Mouse (Mus musculus) small intestine, adult 2 months (tissue): ENCODE data around the gene 4930595D18Rik. TPM values are rescaled to one million over a fixed set of nuclear protein-coding genes. Genes with fewer than 3 reads are reported as not detected.

Experiments used
- H3K27ac ChIP-seq: fragments of 200-500 bp; 2 replicates; pipeline ENCODE4 v1.5.1; 2012; ENCODE audit warnings: low read depth, low read length, control low read depth, inconsistent platforms; ENCODE audit not compliant: insufficient read depth
- H3K27me3 ChIP-seq: fragments of 200-500 bp; 2 replicates; pipeline ENCODE4 v1.6.1; 2012; ENCODE audit warnings: mild to moderate bottlenecking, moderate library complexity, low read length, inconsistent platforms; ENCODE audit not compliant: control insufficient read depth, insufficient read depth
- H3K36me3 ChIP-seq: fragments of 200-500 bp; 2 replicates; pipeline ENCODE4 v1.6.1; 2012; ENCODE audit warnings: mild to moderate bottlenecking, low read length, control low read depth, inconsistent platforms; ENCODE audit not compliant: control insufficient read depth, insufficient read depth
- H3K4me1 ChIP-seq: fragments of 200-500 bp; 2 replicates; pipeline ENCODE4 v1.6.1; 2012; ENCODE audit warnings: low read length, inconsistent platforms, mixed read lengths; ENCODE audit not compliant: control insufficient read depth, insufficient read depth, insufficient read length
- H3K4me3 ChIP-seq: fragments of 200-500 bp; 2 replicates; pipeline ENCODE4 v1.5.1; 2012; ENCODE audit warnings: low read depth, mild to moderate bottlenecking, control low read depth, inconsistent platforms, low read length, moderate library complexity
- CTCF ChIP-seq: fragments of 200-500 bp; IDR thresholded peaks from 2 replicates; pipeline ENCODE4 v1.5.1; 2012; ENCODE audit warnings: low read depth, mild to moderate bottlenecking, control low read depth, inconsistent platforms, low read length, moderate library complexity, mixed read lengths; ENCODE audit not compliant: insufficient replicate concordance, insufficient read length; ENCODE audit errors: extremely low read depth
- POLR2A ChIP-seq: fragments of 200-500 bp; IDR thresholded peaks from 2 replicates; pipeline ENCODE4 v1.6.1; 2012; ENCODE audit warnings: low read depth, mild to moderate bottlenecking, control low read depth, inconsistent platforms, low read length, moderate library complexity
- WGBS: fragments of 180-500 bp; shearing (Covaris S2); methylation state at CpG from one replicate; pipeline ENCODE4 v1.1.7; 2018; 5-methylcytosine and 5-hydroxymethylcytosine counted together
- polyA plus RNA-seq: library from polyadenylated mRNA; depleted of rRNA; stranded (reverse); fragments of >200 nt; gene quantifications from 2 replicates; pipeline ENCODE4 v1.2.3, GENCODE M21; 2012

4930595D18Rik gene
- polyA plus RNA-seq, 1 experiment: not detected

GRCm38 (mm10) chr12:111151422-111152156 is 32.7 kb downstream of the 4930595D18Rik start:
- Histone ChIP-seq H3K27ac (no peak overlapping the region), H3K36me3 (no peaks in the 10 kb centered on the region), H3K27me3 (no peaks in the 10 kb centered on the region), H3K4me3 (no peak overlapping the region), H3K4me1 (peaks cover 19% of the 10 kb centered on the region; the same call in 1 of the 2 replicates)
- no peak for TF ChIP-seq POLR2A
- TF ChIP-seq CTCF: no peak
- WGBS: 80% methylated on average over 5 of the region's 5 CpGs

- WGBS: under 1% methylated on average over 6 of the region's 6 CpGs
- TF ChIP-seq POLR2A (no peak), CTCF (no peak)
Observed at GRCm38 (mm10) chr12:111150236-111150596, 34.1 kb downstream of the 4930595D18Rik start.

GRCm38 (mm10) chr12:111149495-111150235 is 34.6 kb downstream of the 4930595D18Rik start:
- no peaks in the 10 kb centered on the region for H3K27me3 ChIP-seq
- WGBS: 49% methylated on average over 17 of the region's 17 CpGs
- no peak for TF ChIP-seq POLR2A
- no peak for TF ChIP-seq CTCF

More at GRCm38 (mm10) chr12:111150236-111150596, 34.1 kb downstream of the 4930595D18Rik start:
- Histone ChIP-seq H3K27me3 (no peaks in the 10 kb centered on the region), H3K36me3 (no peaks in the 10 kb centered on the region), H3K4me3 (no peak overlapping the region), H3K27ac (no peak overlapping the region), H3K4me1 (peaks cover 19% of the 10 kb centered on the region; the same call in 1 of the 2 replicates)

GRCm38 (mm10) chr12:111145269-111145668 is 39.0 kb downstream of the 4930595D18Rik start:
- Histone ChIP-seq H3K36me3 (no peaks in the 10 kb centered on the region), H3K4me3 (no peak overlapping the region), H3K27me3 (no peaks in the 10 kb centered on the region), H3K4me1 (peaks cover 20% of the 10 kb centered on the region; the same call in 1 of the 2 replicates), H3K27ac (no peak overlapping the region)
- WGBS: 75% methylated on average over 9 of the region's 9 CpGs
- TF ChIP-seq POLR2A (no peak), CTCF (no peak)

More at GRCm38 (mm10) chr12:111149495-111150235, 34.6 kb downstream of the 4930595D18Rik start:
- no peak overlapping the region for H3K4me3 ChIP-seq
- peaks cover 19% of the 10 kb centered on the region; the same call in 1 of the 2 replicates for H3K4me1 ChIP-seq
- H3K36me3 ChIP-seq: no peaks in the 10 kb centered on the region
- H3K27ac ChIP-seq: no peak overlapping the region

- Histone ChIP-seq H3K27ac (no peak overlapping the region), H3K36me3 (no peaks in the 10 kb centered on the region), H3K4me3 (no peak overlapping the region), H3K4me1 (peaks cover 16% of the 10 kb centered on the region; the same call in 1 of the 2 replicates), H3K27me3 (no peaks in the 10 kb centered on the region)
- TF ChIP-seq POLR2A: no peak
- no peak for TF ChIP-seq CTCF
- 96% methylated on average over 2 of the region's 2 CpGs for WGBS
Observed at GRCm38 (mm10) chr12:111144598-111144997, 39.7 kb downstream of the 4930595D18Rik start.

GRCm38 (mm10) chr12:111143509-111144063 is 40.7 kb downstream of the 4930595D18Rik start:
- TF ChIP-seq POLR2A: no peak
- no peak for TF ChIP-seq CTCF
- 68% methylated on average over 16 of the region's 16 CpGs for WGBS
- Histone ChIP-seq H3K27me3 (no peaks in the 10 kb centered on the region), H3K36me3 (no peaks in the 10 kb centered on the region), H3K27ac (no peak overlapping the region), H3K4me3 (no peak overlapping the region), H3K4me1 (peaks cover 6% of the 10 kb centered on the region; the same call in 1 of the 2 replicates)
